Mouse (Mus musculus): ENCODE results near the gene Ahnak. TPM values are rescaled to one million over a fixed set of nuclear protein-coding genes. Genes with fewer than 3 reads are reported as not detected.

The Ahnak gene
- polyA plus RNA-seq, 1 experiment from 2014 or later: 12.2 TPM

DNA sequence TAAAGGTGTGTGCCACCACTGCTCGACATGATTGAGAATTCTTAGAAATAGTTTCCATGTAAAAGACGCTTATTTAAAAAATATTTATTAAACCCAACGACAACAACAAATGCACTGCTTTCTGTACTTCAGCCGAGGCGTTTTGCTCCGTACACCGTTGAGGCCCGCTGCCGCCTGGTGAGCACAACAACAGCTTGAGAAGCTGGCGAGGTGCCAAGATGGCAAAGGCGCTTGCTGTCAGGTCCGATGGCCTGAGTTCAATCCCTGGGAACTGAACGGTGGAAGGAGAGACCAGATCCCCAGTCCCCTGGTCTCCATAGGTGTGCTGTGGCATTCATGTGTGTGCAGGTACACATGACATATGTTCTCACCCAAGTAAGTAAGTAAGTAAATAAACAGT, 108.4 kb downstream of the Ahnak start:
- Histone ChIP-seq H3K4me2 (replicated peaks) (no peak overlapping the region), H3K4me1 (no peaks in the 10 kb centered on the region), H3K4me3 (no peak overlapping the region), H3K27ac (replicated peaks) (no peak overlapping the region), H3K9ac (replicated peaks) (no peak overlapping the region), H3K36me3 (no peaks in the 10 kb centered on the region), H3K27me3 (no peaks in the 10 kb centered on the region; the same call in 1 of the 2 replicates), H3K9me3 (no peaks in the 10 kb centered on the region)
- 90% methylated on average over 13 of the region's 13 CpGs for WGBS
- no peak for ATAC-seq (ENCODE audit: low FRiP score, low read depth)

DNA sequence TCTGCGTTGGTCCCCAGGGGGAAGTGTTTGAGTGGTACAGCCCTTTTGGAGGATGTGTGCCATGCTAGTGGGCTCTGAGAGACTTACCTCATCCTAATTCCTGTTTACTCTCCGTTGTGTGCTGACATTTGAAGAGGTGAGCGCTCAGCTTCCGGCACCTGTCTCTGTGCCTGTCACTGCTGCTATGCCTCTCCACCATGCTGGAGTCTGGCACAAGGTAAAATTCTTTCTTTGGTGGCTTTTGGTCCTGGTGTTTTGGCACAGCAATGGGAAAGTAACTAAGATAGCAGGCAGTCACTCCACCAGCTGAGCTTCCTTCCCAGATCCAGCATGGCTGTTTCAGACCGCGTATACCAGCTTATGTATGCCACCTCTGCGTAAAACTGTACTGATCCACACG, 110.7 kb downstream of the Ahnak start:
- ATAC-seq (ENCODE audit: low FRiP score, low read depth): no peak
- no peak overlapping the region for H3K27ac ChIP-seq (replicated peaks)
- no peaks in the 10 kb centered on the region for H3K9me3 ChIP-seq
- H3K4me1 ChIP-seq: no peaks in the 10 kb centered on the region
- no peaks in the 10 kb centered on the region; the same call in 1 of the 2 replicates for H3K27me3 ChIP-seq
- H3K4me3 ChIP-seq: no peak overlapping the region
- no peaks in the 10 kb centered on the region for H3K36me3 ChIP-seq
- WGBS: 91% methylated on average over 8 of the region's 8 CpGs
- no peak overlapping the region for H3K9ac ChIP-seq (replicated peaks)
- H3K4me2 ChIP-seq (replicated peaks): no peak overlapping the region

- no peak overlapping the region for H3K27ac ChIP-seq (replicated peaks)
- no peaks in the 10 kb centered on the region for H3K4me1 ChIP-seq
- no peak overlapping the region for H3K4me3 ChIP-seq
- H3K4me2 ChIP-seq (replicated peaks): no peak overlapping the region
- H3K36me3 ChIP-seq: no peaks in the 10 kb centered on the region
- WGBS: 86% methylated on average over 17 of the region's 17 CpGs
- no peak overlapping the region for H3K9ac ChIP-seq (replicated peaks)
- H3K9me3 ChIP-seq: no peaks in the 10 kb centered on the region
- H3K27me3 ChIP-seq: no peaks in the 10 kb centered on the region; the same call in 1 of the 2 replicates
- no peak for ATAC-seq (ENCODE audit: low FRiP score, low read depth)
These were observed 111.4 kb downstream of the Ahnak start for GRCm38 (mm10) chr19:9100297-9101061.

GRCm38 (mm10) chr19:9101062-9101457, 112.0 kb downstream of the Ahnak start:
- no peaks in the 10 kb centered on the region for H3K4me1 ChIP-seq
- no peak overlapping the region for H3K4me3 ChIP-seq
- no peak overlapping the region for H3K9ac ChIP-seq (replicated peaks)
- 70% methylated on average over 2 of the region's 2 CpGs for WGBS
- no peak for ATAC-seq (ENCODE audit: low FRiP score, low read depth)
- no peaks in the 10 kb centered on the region for H3K36me3 ChIP-seq
- no peak overlapping the region for H3K4me2 ChIP-seq (replicated peaks)
- H3K27me3 ChIP-seq: no peaks in the 10 kb centered on the region; the same call in 1 of the 2 replicates
- H3K27ac ChIP-seq (replicated peaks): no peak overlapping the region
- H3K9me3 ChIP-seq: no peaks in the 10 kb centered on the region

DNA sequence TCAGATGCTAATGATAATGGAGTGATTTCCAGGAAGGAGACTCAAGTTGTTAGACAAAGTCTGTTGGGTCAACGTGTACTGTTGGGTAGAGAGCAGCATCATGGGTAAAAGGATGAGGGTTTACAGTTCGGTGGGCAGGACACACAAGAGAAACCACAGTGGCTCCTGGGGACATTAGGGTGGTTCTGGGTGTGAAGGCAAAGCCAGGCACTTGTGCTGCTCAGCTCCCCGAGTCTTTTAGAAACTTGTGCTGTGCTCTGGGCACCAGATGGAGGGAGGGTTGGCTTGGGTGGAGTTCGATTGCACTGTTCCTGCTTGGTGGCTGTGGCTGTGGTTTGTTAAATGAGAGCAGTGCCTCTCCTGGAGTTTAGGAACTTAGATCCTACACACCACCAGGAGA, 114.9 kb downstream of the Ahnak start:
- 86% methylated on average over 4 of the region's 4 CpGs for WGBS
- no peaks in the 10 kb centered on the region for H3K36me3 ChIP-seq
- H3K9me3 ChIP-seq: no peaks in the 10 kb centered on the region
- no peak overlapping the region for H3K9ac ChIP-seq (replicated peaks)
- H3K4me2 ChIP-seq (replicated peaks): no peak overlapping the region
- H3K27me3 ChIP-seq: no peaks in the 10 kb centered on the region; the same call in 1 of the 2 replicates
- ATAC-seq (ENCODE audit: low FRiP score, low read depth): no peak
- H3K27ac ChIP-seq (replicated peaks): no peak overlapping the region
- H3K4me1 ChIP-seq: no peaks in the 10 kb centered on the region
- H3K4me3 ChIP-seq: no peak overlapping the region

GRCm38 (mm10) chr19:9105101-9105685, 116.1 kb downstream of the Ahnak start:
- no peak overlapping the region for H3K4me3 ChIP-seq

GRCm38 (mm10) chr19:9106096-9106495, 117.0 kb downstream of the Ahnak start:
- no peak for ATAC-seq (ENCODE audit: low FRiP score, low read depth)
- WGBS: 77% methylated on average over 5 of the region's 5 CpGs
- Histone ChIP-seq H3K4me1 (no peaks in the 10 kb centered on the region), H3K4me2 (replicated peaks) (no peak overlapping the region), H3K9me3 (no peaks in the 10 kb centered on the region), H3K27ac (replicated peaks) (no peak overlapping the region), H3K36me3 (no peaks in the 10 kb centered on the region), H3K27me3 (no peaks in the 10 kb centered on the region), H3K9ac (replicated peaks) (no peak overlapping the region), H3K4me3 (no peak overlapping the region)

More at GRCm38 (mm10) chr19:9105101-9105685, 116.1 kb downstream of the Ahnak start:
- ATAC-seq (ENCODE audit: low FRiP score, low read depth): no peak
- Histone ChIP-seq H3K36me3 (no peaks in the 10 kb centered on the region), H3K9ac (replicated peaks) (no peak overlapping the region), H3K4me1 (no peaks in the 10 kb centered on the region), H3K27me3 (no peaks in the 10 kb centered on the region; the same call in 1 of the 2 replicates), H3K9me3 (no peaks in the 10 kb centered on the region), H3K4me2 (replicated peaks) (no peak overlapping the region), H3K27ac (replicated peaks) (no peak overlapping the region)
- WGBS: 61% methylated on average over 3 of the region's 3 CpGs

GRCm38 (mm10) chr19:9106751-9107378, 117.8 kb downstream of the Ahnak start:
- Histone ChIP-seq H3K36me3 (no peaks in the 10 kb centered on the region), H3K4me2 (replicated peaks) (no peak overlapping the region), H3K4me3 (no peak overlapping the region), H3K9me3 (no peaks in the 10 kb centered on the region), H3K27ac (replicated peaks) (no peak overlapping the region), H3K4me1 (no peaks in the 10 kb centered on the region), H3K9ac (replicated peaks) (no peak overlapping the region), H3K27me3 (no peaks in the 10 kb centered on the region)
- no peak for ATAC-seq (ENCODE audit: low FRiP score, low read depth)
- 66% methylated on average over 4 of the region's 4 CpGs for WGBS

- Histone ChIP-seq H3K36me3 (no peaks in the 10 kb centered on the region), H3K4me2 (replicated peaks) (no peak overlapping the region), H3K27me3 (no peaks in the 10 kb centered on the region), H3K27ac (replicated peaks) (no peak overlapping the region), H3K4me1 (no peaks in the 10 kb centered on the region), H3K9me3 (no peaks in the 10 kb centered on the region), H3K9ac (replicated peaks) (no peak overlapping the region), H3K4me3 (no peak overlapping the region)
- 82% methylated on average over 1 of the region's 1 CpGs for WGBS
- ATAC-seq (ENCODE audit: low FRiP score, low read depth): no peak
These were observed 118.3 kb downstream of the Ahnak start for GRCm38 (mm10) chr19:9107379-9107755.

DNA sequence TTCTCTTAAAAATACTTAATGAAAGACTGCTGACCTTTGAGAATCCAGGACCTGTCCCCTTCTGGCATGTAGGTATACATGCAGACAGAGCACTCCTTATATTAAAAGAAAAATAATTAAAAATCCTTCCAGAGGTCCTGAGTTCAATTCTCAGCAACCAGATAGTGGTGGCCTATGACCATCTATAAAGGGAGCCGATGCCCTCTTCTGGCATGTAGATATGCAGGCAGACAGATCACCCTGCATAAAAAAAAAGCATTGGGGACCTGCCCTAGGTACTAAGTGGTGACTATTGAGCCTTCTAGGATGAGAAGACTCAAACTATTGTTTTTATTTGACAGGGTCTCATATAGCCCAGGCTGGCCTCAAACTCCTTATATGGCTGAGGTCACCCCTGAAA, 119.5 kb downstream of the Ahnak start:
- 0 out of 2 replicates have a peak, but pooled peaks cover 3% of the 10 kb centered on the region for H3K36me3 ChIP-seq
- no peak for ATAC-seq (ENCODE audit: low FRiP score, low read depth)
- H3K4me2 ChIP-seq (replicated peaks): no peak overlapping the region
- H3K9me3 ChIP-seq: no peaks in the 10 kb centered on the region
- H3K4me3 ChIP-seq: no peak overlapping the region
- no peak overlapping the region for H3K27ac ChIP-seq (replicated peaks)
- no peaks in the 10 kb centered on the region for H3K4me1 ChIP-seq
- 93% methylated on average over 1 of the region's 1 CpGs for WGBS
- H3K27me3 ChIP-seq: no peaks in the 10 kb centered on the region
- no peak overlapping the region for H3K9ac ChIP-seq (replicated peaks)

DNA sequence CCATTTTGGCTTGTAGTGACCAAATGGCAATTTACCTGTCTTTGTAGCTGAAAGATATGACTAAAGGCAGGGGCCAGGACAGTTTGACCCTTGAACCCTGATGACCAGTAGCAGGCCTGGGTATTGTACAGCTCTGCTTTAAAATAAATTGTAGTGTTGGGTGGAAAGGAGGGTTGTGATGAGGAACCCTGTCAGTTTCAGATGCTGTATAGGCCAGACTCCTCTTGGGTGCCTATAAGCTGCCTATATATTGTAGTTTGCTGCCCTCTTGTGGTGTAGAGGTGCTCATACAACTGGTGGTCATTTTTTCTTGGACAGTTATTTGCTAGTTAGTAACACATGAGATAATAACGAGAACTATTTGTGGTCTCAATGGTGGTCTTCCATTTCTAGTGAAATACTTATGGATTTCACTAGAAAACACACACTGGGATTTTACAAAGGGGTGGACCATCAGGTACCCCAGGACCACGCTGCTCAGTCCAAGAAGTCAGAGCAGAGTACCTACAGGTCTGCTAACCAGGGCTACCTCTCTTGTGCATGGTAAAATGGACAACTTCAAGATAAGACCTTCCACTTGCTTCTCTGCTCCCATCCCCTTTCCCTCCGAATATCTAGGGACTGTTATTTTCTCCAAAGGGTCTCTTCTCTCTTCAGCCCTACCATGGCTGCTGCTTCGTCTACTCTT, 121.2 kb downstream of the Ahnak start:
- Histone ChIP-seq H3K4me1 (no peaks in the 10 kb centered on the region), H3K9ac (replicated peaks) (no peak overlapping the region), H3K4me3 (no peak overlapping the region), H3K36me3 (0 out of 2 replicates have a peak, but pooled peaks cover 3% of the 10 kb centered on the region), H3K4me2 (replicated peaks) (no peak overlapping the region), H3K27me3 (no peaks in the 10 kb centered on the region), H3K9me3 (no peaks in the 10 kb centered on the region), H3K27ac (replicated peaks) (no peak overlapping the region)
- WGBS: 54% methylated on average over 4 of the region's 4 CpGs
- ATAC-seq (ENCODE audit: low FRiP score, low read depth): peak; percentile 89

- H3K9me3 ChIP-seq: no peaks in the 10 kb centered on the region
- H3K36me3 ChIP-seq: 0 out of 2 replicates have a peak, but pooled peaks cover 6% of the 10 kb centered on the region
- 68% methylated on average over 8 of the region's 8 CpGs for WGBS
- ATAC-seq (ENCODE audit: low FRiP score, low read depth): no peak
- no peak overlapping the region for H3K4me3 ChIP-seq
- H3K9ac ChIP-seq (replicated peaks): no peak overlapping the region
- no peaks in the 10 kb centered on the region for H3K4me1 ChIP-seq
- no peak overlapping the region for H3K4me2 ChIP-seq (replicated peaks)
- H3K27ac ChIP-seq (replicated peaks): no peak overlapping the region
- H3K27me3 ChIP-seq: no peaks in the 10 kb centered on the region
These were observed 123.0 kb downstream of the Ahnak start for GRCm38 (mm10) chr19:9112043-9112442.
